Mouse (Mus musculus) A20 (cell line): ENCODE measurements around the gene Aldh1l1.

Experiments
- DNase-seq: peaks from one replicate; pipeline ENCODE4 v3.0.0-alpha.2; 2011; ENCODE audit warnings: low read depth, low spot score

Gene Aldh1l1

DNA sequence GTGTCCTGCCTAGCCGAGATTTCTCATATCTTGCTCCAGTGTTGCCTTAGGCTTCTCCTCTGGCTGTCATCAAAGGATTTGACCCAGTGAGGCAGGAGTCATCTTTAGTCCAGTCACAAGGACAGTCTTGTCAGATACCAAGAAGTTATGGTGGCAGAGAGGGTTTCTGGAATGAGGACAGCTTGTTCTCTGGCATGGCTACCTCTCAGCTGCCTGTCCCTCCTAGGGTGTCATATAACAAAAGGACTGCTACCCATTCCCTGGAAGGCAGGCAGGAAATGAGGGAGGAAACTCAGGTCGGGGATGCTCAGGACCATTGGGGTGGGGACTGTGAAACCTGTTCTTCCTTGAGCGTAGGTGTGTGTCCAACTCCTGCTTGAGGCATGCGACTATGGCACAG, 14.1 kb upstream of the Aldh1l1 start:
- DNase-seq = no peak

GRCm38 (mm10) chr6:90472697-90473096, 13.5 kb upstream of the Aldh1l1 start:
- no peak for DNase-seq

GRCm38 (mm10) chr6:90473630-90474360, 12.4 kb upstream of the Aldh1l1 start:
- DNase-seq = no peak

GRCm38 (mm10) chr6:90474361-90474750, 11.9 kb upstream of the Aldh1l1 start:
- DNase-seq = no peak

DNA sequence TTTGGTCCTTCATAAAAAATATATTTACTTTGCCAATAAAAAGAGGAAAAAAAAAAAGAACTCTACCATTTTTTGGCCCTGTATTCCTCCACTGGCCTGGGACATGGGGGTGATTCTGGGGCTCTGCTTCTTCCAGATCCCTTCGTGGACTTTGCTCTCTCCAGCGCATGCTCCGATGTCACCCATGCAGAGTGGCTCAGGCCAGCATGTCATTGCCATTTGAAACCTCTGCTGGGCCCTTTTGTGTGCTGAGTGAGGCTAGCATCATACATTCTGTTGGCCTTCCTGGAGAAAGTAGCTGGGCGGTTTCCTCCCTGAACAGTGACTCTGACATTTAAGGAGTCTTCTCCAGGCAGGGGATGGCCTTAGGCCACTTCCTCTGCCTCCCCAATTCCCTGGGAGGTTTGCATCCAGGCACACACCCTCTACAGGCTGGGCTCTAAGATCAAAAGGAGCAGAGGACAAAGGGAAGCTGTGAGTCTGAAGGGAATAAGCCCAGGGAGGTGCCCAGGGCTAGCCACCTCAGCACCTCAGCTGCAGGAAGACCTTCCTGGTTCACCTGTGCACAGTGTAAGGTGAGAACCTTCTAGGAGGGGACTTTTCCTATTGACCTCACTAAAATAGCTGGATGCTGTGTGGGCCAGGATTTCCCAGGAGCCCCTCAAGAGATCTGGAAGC, 10.9 kb upstream of the Aldh1l1 start:
- no peak for DNase-seq

- DNase-seq = no peak
These were observed 10.4 kb upstream of the Aldh1l1 start for GRCm38 (mm10) chr6:90475854-90476212.

GRCm38 (mm10) chr6:90476941-90477518, 9.2 kb upstream of the Aldh1l1 start:
- peak; percentile 67 for DNase-seq

GRCm38 (mm10) chr6:90484249-90484648, 2.0 kb upstream of the Aldh1l1 start:
- no peak for DNase-seq

DNA sequence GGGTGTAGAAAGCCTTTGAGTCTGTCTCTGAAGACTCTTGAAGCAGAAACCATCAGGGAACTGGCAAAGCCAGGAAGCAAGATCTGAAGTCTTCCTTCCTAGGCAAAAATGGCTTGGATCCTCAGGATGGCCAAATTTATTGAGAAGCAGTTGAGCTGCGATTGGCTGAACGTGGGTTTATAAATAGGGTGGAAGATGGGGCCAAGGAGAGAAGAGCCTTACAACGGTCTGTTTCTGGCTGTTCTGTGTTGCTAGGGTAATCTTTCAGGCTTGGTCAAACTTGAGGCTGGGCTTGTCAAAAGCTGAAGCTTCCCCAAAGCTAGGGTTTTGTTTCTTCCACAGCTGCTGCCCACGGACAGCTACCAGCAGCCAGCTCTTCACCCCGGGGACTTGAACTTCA, 1.4 kb upstream of the Aldh1l1 start:
- DNase-seq = no peak

DNA sequence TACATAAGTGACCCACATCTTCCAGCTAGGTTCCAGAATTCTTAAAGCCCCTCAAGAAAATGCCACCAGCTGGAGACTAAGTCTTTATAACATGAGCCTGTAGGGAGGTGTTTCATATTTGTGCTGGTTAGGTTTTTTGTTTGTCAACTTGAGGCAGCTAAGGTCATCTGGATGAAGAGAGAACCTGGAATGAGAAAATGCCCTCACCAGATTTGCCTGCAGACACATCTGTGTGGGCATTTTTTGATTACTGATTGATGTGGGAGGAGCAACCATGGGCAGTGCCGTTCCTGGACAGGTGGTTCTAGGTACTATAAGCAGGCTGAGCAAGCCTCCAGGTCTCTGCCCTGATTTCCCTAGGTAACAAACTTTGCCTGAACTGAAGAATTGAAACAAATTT, 1.3 kb downstream of the Aldh1l1 start:
- DNase-seq = no peak

DNA sequence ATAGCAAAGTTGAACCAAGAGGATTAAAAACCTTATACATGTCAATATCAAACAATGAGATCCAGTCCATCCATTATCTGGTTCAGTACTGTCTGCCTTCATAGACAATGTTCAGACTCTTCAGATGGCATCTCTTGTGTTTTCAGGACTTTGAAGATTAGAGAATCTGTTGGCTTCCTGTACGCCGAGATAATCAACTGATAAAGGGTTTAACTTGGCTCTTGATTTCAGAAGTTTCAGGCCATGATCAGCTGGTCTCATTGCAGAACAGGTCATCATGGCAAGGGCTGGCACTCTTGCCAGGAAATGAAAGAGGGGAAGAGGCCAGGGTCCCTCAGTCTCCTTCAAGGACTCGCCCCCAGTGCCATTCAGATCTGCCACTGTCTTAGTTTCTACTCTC, 3.3 kb downstream of the Aldh1l1 start:
- no peak for DNase-seq

DNA sequence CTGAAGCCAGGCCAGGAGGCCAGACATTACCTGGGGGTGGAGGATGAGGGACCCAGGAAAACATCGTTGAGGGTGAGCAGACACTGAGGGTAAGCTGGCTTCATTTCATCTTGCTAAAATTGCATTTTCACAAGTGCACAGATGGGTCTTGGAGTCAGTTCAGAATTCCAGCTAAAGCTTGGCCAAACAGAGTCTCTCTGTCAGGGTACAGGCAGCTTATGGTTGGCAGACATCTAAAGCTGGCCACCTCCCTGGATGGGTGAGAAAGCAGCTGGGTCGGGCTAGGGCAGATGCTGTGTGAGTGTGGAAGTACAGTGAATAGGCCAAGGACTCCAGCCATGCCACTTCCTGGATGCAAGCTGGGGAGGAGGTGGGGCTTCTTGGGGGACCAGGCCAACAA, 4.7 kb downstream of the Aldh1l1 start:
- no peak for DNase-seq

DNA sequence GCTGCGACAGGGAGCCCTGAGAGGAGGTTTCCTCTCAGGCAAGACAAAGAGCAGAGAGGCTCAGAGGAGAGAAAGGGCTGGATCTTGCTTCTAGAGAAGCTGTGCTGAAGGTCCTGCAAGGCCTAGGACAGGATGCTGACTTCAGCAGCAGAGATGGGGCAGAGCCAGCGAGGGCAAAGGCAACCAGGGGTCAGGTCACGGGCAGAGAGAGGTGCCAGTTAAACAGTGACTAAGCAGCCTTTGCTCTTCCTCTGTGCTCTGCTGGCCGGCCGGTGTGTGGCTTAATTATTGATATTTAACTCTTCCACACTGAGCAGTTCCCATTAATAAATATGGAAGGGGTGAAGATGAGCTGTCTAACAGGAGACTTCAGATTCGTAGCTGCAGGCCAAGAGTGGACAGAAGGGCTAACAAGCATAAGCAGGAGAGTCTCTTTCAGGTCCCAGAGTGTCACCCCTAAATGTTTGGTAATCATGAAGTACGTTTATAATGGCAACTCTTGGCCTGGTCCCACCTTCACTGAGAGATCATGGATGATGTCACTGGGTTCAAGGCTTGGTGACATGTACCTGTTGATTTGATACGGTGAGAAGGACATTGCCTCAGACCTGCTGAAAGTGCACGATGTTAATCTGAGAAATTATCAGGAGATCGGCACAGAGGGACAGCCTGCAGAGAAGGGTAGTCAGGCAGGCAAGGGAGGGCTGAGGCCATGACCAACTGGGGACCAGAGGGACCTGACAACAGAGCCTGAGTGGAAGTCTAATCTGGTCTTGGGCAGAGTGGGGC, 5.9 kb downstream of the Aldh1l1 start:
- DNase-seq = no peak

DNA sequence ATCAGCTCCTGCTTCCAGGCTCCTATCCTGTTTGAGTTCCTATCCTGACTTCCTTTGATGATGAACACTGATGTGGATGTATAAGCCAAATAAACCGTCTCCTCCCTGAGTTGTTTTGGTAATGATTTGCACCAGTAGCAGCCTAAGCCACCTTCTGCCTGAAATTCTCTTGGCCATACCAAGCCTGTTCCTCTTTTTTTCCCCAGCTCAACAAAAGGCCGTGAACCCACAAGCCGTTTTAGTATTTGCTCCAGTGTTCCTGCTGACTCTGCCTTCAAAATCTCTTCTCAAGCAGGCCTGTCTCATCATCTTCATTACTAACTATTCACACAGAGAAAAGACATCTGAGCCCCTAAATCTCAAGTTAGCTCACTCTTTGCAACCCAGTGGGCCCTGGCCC, 7.9 kb downstream of the Aldh1l1 start:
- no peak for DNase-seq

GRCm38 (mm10) chr6:90494566-90494965, 8.3 kb downstream of the Aldh1l1 start:
- DNase-seq = no peak

GRCm38 (mm10) chr6:90495282-90495912, 9.2 kb downstream of the Aldh1l1 start:
- DNase-seq = no peak

- DNase-seq = no peak
These were observed 10.0 kb downstream of the Aldh1l1 start for GRCm38 (mm10) chr6:90496217-90496616.

DNA sequence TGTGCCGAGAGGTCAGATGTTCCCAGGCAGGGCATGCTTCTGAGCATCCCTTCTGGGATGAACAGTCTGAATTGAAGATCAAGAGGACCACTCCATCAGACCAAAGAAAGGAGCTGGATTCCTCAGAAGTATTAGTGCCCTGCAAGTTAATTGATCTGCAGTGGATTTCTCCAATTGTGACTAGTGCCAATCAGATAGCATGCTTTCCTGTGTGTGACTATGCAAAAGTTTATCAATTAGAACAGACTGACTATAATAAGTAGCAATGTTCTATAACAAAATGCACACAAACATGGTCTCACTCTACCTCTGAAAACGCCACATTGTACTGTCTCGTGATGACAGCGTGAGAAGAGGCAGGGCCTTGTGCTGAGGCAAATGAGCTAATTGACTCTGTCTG, 13.3 kb downstream of the Aldh1l1 start:
- no peak for DNase-seq

GRCm38 (mm10) chr6:90501222-90501940, 15.2 kb downstream of the Aldh1l1 start:
- DNase-seq = no peak

GRCm38 (mm10) chr6:90505906-90506305, 19.7 kb downstream of the Aldh1l1 start:
- DNase-seq = no peak

- DNase-seq = no peak
These were observed 20.6 kb downstream of the Aldh1l1 start for GRCm38 (mm10) chr6:90506673-90507311.
